Mouse (Mus musculus): ENCODE data around the gene Brsk1. TPM values are rescaled to one million over a fixed set of nuclear protein-coding genes. Genes with fewer than 3 reads are reported as not detected.

Gene Brsk1
- polyA plus RNA-seq, 1 experiment: 53.3 TPM

DNA sequence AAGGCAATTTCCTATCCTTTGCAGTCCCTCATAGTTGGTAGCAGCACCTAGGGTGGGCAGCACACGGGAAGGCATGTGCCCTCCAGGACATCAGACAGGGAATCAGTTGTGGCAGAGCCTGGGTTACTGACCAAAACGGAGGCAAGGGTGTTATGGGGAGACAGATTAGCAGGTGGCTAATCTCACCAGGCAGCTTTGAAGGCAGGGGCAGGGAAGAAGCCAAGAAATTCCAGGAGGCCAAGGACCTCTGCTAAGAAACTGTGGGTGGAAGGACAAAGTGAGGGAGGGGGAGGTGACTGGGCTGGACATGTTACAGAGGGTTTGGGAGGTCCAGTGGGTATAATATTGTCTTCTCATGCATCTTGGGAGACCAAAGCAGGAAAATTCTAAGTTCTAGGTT is 53.0 kb downstream of the Brsk1 start:
- Histone ChIP-seq H3K4me1 (ENCODE audit: control insufficient read depth, insufficient read depth, low read length) (peaks cover 20% of the 10 kb centered on the region), H3K36me3 (ENCODE audit: control insufficient read depth, insufficient read depth, low read length) (peaks cover 2% of the 10 kb centered on the region; the same call in 1 of the 2 replicates), H3K27me3 (ENCODE audit: control insufficient read depth, insufficient read depth, low read length) (no peaks in the 10 kb centered on the region), H3K27ac (ENCODE audit: control insufficient read depth, insufficient read depth, low read depth, low read length) (no peak overlapping the region), H3K4me3 (ENCODE audit: control insufficient read depth, low read depth, low read length) (no peak overlapping the region)
- TF ChIP-seq POLR2A (IDR thresholded peaks at IDR 0.05; ENCODE audit: control insufficient read depth, low read depth, low read length) (no peak), CTCF (IDR thresholded peaks at IDR 0.05; ENCODE audit: control insufficient read depth, insufficient read depth, insufficient replicate concordance, low read depth, low read length) (no peak)

- peaks cover 2% of the 10 kb centered on the region; the same call in 1 of the 2 replicates for H3K36me3 ChIP-seq (ENCODE audit: control insufficient read depth, insufficient read depth, low read length)
- no peak for TF ChIP-seq CTCF (IDR thresholded peaks at IDR 0.05; ENCODE audit: control insufficient read depth, insufficient read depth, insufficient replicate concordance, low read depth, low read length)
- TF ChIP-seq POLR2A (IDR thresholded peaks at IDR 0.05; ENCODE audit: control insufficient read depth, low read depth, low read length): no peak
- H3K4me1 ChIP-seq (ENCODE audit: control insufficient read depth, insufficient read depth, low read length): peaks cover 11% of the 10 kb centered on the region
- no peak overlapping the region for H3K27ac ChIP-seq (ENCODE audit: control insufficient read depth, insufficient read depth, low read depth, low read length)
- no peaks in the 10 kb centered on the region for H3K27me3 ChIP-seq (ENCODE audit: control insufficient read depth, insufficient read depth, low read length)
- H3K4me3 ChIP-seq (ENCODE audit: control insufficient read depth, low read depth, low read length): no peak overlapping the region
Observed at GRCm38 (mm10) chr7:4744886-4745285, 54.5 kb downstream of the Brsk1 start.

DNA sequence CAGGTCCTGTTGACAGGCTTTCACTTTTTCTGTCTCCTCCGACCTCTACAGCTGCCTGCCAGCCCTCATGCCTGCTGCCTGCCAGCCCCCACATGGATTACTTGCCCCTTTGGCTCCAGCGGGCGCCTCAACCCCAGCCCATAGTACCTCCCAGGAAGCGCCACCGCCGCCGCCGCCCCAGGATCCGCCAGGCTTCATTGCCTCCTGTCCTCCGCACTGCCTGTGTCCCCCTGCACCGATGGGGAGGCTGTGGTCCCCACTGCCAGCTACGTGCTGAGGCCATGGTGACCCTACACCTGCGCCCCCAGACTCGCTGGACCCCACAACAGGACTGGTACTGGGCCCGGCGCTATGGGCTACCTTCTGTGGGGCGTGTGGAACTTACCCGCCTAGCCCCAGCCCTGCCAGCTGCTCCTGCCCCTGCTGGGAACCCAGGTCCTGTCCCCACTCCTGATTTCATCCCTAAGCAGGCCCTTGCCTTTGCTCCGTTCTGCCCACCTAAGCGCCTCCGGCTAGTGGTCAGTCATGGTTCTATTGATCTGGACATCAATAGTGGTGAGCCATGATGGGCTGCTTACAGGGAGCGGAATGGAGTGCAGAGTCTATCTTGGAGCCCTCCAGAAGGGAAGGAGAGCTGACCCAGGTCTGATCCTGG is 56.0 kb downstream of the Brsk1 start:
- Histone ChIP-seq H3K4me3 (ENCODE audit: control insufficient read depth, low read depth, low read length) (no peak overlapping the region), H3K27me3 (ENCODE audit: control insufficient read depth, insufficient read depth, low read length) (no peaks in the 10 kb centered on the region), H3K4me1 (ENCODE audit: control insufficient read depth, insufficient read depth, low read length) (no peaks in the 10 kb centered on the region; the same call in 1 of the 2 replicates), H3K27ac (ENCODE audit: control insufficient read depth, insufficient read depth, low read depth, low read length) (no peak overlapping the region), H3K36me3 (ENCODE audit: control insufficient read depth, insufficient read depth, low read length) (peaks cover 2% of the 10 kb centered on the region; the same call in 1 of the 2 replicates)
- no peak for TF ChIP-seq POLR2A (IDR thresholded peaks at IDR 0.05; ENCODE audit: control insufficient read depth, low read depth, low read length)
- no peak for TF ChIP-seq CTCF (IDR thresholded peaks at IDR 0.05; ENCODE audit: control insufficient read depth, insufficient read depth, insufficient replicate concordance, low read depth, low read length)

DNA sequence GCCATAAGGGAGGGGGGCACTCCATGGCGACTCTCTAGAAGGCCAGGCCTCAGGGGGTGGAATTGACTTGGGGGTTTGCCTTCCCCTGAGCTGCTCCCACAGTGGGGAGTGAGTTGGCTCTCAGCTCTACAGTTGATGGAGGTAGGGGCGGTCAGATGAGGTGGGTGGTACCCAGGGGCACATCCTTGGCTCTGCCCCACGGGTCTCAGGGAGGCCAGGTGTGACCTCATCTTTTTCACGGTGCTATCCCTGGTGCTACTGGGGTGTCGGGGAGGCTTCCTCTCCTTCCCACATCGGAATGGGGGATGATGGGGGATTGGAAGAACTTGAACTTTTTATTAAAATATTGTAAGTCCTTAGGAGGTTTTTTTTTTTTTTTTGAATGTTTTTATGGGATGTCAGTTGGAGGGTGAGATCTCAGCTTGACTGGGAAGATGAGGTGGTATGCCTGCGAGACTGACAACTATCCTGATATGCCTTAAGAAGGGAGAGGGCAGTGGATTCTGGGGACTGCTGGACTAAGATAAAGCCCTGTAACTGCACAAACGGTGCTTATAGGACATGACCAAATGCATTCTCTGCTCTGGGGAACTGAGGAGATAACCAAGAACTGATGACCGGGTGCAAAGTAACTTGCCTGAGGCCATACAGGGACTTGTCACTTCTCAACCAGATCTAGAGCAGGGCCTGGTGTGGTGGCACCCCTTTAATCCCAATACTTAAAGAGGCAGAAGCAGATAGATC is 56.9 kb downstream of the Brsk1 start:
- Histone ChIP-seq H3K4me1 (ENCODE audit: control insufficient read depth, insufficient read depth, low read length) (peaks cover 5% of the 10 kb centered on the region; the same call in 1 of the 2 replicates), H3K4me3 (ENCODE audit: control insufficient read depth, low read depth, low read length) (no peak overlapping the region), H3K27ac (ENCODE audit: control insufficient read depth, insufficient read depth, low read depth, low read length) (no peak overlapping the region), H3K36me3 (ENCODE audit: control insufficient read depth, insufficient read depth, low read length) (peaks cover 2% of the 10 kb centered on the region; the same call in 1 of the 2 replicates), H3K27me3 (ENCODE audit: control insufficient read depth, insufficient read depth, low read length) (no peaks in the 10 kb centered on the region)
- TF ChIP-seq CTCF (IDR thresholded peaks at IDR 0.05; ENCODE audit: control insufficient read depth, insufficient read depth, insufficient replicate concordance, low read depth, low read length) (no peak), POLR2A (IDR thresholded peaks at IDR 0.05; ENCODE audit: control insufficient read depth, low read depth, low read length) (no peak)

GRCm38 (mm10) chr7:4748321-4748720 is 57.9 kb downstream of the Brsk1 start:
- Histone ChIP-seq H3K27ac (ENCODE audit: control insufficient read depth, insufficient read depth, low read depth, low read length) (no peak overlapping the region), H3K36me3 (ENCODE audit: control insufficient read depth, insufficient read depth, low read length) (no peaks in the 10 kb centered on the region; the same call in 1 of the 2 replicates), H3K4me1 (ENCODE audit: control insufficient read depth, insufficient read depth, low read length) (peaks cover 7% of the 10 kb centered on the region), H3K27me3 (ENCODE audit: control insufficient read depth, insufficient read depth, low read length) (no peaks in the 10 kb centered on the region), H3K4me3 (ENCODE audit: control insufficient read depth, low read depth, low read length) (no peak overlapping the region)
- TF ChIP-seq CTCF (IDR thresholded peaks at IDR 0.05; ENCODE audit: control insufficient read depth, insufficient read depth, insufficient replicate concordance, low read depth, low read length) (no peak), POLR2A (IDR thresholded peaks at IDR 0.05; ENCODE audit: control insufficient read depth, low read depth, low read length) (no peak)

GRCm38 (mm10) chr7:4749169-4749568 is 58.8 kb downstream of the Brsk1 start:
- Histone ChIP-seq H3K27me3 (ENCODE audit: control insufficient read depth, insufficient read depth, low read length) (no peaks in the 10 kb centered on the region), H3K27ac (ENCODE audit: control insufficient read depth, insufficient read depth, low read depth, low read length) (no peak overlapping the region), H3K36me3 (ENCODE audit: control insufficient read depth, insufficient read depth, low read length) (no peaks in the 10 kb centered on the region; the same call in 1 of the 2 replicates), H3K4me1 (ENCODE audit: control insufficient read depth, insufficient read depth, low read length) (peaks cover 9% of the 10 kb centered on the region), H3K4me3 (ENCODE audit: control insufficient read depth, low read depth, low read length) (no peak overlapping the region)
- TF ChIP-seq CTCF (IDR thresholded peaks at IDR 0.05; ENCODE audit: control insufficient read depth, insufficient read depth, insufficient replicate concordance, low read depth, low read length): no peak
- peak; percentile 22; the same call in 1 of the 2 replicates for TF ChIP-seq POLR2A (IDR thresholded peaks at IDR 0.05; ENCODE audit: control insufficient read depth, low read depth, low read length)
